Mouse (Mus musculus) cerebellum, postnatal 25 days (tissue): ENCODE measurements at regions not wholly inside any gene's neighbourhood (a gene's known extent, or its start where the extent isn't known, plus 50 kb on each side); places are given as distances from the start of the nearest gene placed in this dataset.
"Not testable (repeated sequence)": the region's sequence is repeated elsewhere in the genome, so short reads cannot be mapped to it uniquely, and the experiment has no call there.

Experiments
- DNase-seq, 2 experiments: peaks; one replicate each; pipeline ENCODE4 v3.0.0; 2021; ENCODE audit warnings: mixed read lengths in 2 of 2

- DNase-seq: not testable (repeated sequence)
Measured at GRCm38 (mm10) chrX:14792261-14792660, 581.3 kb downstream of the H2al1n start.

- DNase-seq: no peak
Measured at GRCm38 (mm10) chrX:14835862-14836261, 624.9 kb downstream of the H2al1n start.

DNA sequence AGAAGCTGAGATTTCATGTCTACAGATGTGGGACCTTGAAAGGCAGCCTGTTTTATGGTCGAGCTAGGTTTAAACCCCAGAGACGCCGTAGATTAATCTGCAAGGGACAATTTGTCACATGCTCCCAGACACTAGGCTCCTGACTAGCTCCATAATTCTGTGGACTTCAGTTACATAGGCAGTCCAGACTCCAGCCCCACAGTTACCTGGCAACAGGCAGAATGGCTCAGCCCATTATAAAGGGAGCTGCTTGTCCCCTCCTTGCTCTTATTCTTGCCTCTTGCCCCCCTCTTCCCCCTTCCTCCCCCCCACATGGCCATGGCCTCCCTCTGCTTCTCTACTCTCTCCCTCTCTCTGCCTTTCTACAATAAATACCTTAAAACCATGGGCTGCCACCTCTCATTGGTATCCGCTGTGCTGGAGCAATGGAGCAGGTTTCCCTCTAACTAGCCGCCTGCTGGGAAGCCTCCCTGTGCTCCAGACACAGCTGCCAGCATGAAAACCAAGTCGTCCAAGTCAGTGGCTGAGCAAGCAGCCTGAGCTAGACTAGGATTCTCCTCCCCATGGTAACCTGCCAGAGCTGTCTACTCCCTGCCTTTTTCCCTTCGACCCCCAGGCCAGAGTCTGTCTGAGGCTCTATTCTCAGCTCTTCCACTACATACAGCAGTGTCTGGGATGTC, 628.9 kb downstream of the H2al1n start:
- peak; percentile 44 to 64 for DNase-seq

- DNase-seq: no peak
Measured at GRCm38 (mm10) chrX:14840420-14840757, 629.4 kb downstream of the H2al1n start.

DNA sequence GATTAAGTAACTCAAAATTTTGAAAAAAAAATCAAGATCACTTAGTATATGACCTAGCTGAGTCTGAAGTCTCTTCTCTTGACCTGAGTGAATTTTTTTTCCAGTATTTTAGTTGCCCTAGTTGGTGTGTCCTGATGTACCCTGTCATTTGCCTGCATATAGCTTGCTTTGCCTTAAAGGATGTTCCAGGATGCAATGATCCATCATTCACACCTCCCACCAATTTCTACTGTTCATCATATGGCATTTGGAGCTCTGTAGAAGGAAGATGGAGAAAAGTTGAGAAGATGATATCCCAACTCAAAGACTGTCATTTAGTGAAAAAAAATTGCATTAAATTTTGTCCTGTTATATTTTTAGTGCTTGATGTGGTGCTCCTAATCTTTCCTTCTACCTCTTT, 634.4 kb downstream of the H2al1n start:
- no peak for DNase-seq

DNA sequence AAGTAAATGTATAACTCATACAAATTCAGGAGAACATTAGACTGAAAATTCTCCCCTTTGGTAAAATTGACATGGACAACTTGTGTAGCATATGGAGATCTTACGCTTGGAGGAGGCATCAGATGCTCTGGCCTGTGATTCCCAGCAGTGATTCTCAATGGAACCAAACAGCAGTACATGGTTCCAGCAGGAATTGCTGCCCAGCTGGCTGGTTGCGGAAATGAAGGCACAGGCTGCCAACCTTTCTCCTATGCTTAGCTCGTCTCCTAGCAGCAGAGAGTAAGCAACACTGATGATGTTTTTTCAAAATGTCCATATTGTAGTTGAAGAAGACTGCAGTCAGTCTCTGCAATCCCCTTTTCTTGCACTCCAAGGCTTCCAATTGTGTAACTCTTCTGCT, 673.7 kb downstream of the H2al1n start:
- DNase-seq: peak; percentile 66 to 76
